Mouse (Mus musculus): ENCODE measurements around the gene Rarres2.

Rarres2 gene

DNA sequence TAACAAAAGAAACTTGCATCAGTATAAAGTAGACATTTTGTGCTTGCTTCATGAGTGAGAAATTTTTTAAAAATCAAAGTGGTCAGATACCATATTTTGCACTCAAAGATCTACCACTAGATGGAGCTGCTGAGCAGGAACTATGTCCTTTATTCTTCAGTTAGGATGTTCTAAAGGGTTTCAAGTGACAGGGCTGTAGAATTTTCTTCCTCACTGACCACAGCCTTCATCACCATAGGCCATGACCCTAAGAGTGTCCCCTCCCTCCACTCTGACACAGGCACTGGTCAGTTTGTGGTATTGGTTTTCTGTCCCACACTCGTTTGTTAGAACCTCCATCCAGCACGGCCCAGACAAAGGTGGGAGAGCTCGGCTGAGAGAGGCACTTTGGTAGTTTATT, 9.4 kb upstream of the Rarres2 start:
- in situ Hi-C loops (cut with MboI, MseI) = no loop called here

DNA sequence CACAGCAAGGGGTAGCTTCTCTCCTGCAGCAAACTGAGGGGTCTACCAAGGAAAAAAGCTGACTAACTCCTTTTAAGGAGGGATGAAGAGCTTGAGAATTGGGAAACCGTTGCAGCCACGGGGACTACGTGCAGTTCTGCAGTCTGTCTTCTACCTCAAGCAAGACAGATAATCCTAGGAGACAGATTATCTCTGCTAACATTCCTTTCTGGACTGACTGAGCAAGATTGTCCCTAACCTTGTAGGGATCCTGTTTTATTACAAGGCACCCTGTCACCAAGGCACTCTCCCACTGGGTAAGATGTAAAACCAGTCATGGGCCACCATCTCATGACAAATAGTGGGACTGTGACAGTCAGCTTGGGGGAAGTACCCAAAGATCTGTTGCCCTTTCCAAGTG, 8.7 kb upstream of the Rarres2 start:
- in situ Hi-C loops (cut with MboI, MseI) = no loop called here

DNA sequence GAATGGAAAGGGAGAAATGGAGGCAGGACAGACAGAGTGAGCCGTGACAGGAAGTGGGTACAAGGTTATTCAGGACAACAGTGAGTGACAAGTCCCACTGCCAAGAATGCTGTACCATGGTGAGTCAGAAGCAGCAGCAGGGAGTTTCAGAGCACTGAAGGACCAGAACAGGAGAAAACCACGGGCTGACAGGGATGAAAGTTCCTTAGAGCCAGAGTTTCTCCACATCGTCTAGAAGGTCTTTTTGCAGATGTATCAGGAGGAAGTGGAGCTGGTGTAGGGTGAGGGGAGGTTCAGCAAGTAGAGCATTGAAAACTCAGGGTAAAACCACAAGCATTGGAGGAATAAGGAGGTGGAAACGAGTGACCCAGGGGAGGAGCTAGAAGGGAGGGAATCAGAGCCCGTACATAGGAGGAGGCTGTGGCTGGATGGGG, 6.6 kb upstream of the Rarres2 start:
- in situ Hi-C loops (cut with MboI, MseI) = no loop called here

DNA sequence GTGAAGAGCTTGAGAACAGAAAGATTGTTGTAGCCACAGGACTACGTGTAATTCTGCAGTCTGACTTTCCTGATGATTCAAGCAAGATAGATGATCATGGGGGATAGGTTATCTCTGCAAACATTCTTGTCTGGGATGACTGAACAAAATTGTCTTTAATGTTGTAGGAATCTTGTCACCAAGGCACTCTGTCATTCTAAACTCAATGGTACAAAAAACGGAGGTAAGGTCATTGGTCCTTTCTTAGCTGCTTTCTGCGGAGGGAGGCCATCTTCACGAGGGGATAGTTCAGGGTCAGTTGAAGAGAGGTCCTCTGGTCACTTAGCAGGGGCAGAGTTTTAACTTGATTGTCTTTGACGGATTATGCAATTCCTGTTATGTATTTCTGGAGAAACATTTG, 6.1 kb upstream of the Rarres2 start:
- in situ Hi-C loops (cut with MboI, MseI) = no loop called here

DNA sequence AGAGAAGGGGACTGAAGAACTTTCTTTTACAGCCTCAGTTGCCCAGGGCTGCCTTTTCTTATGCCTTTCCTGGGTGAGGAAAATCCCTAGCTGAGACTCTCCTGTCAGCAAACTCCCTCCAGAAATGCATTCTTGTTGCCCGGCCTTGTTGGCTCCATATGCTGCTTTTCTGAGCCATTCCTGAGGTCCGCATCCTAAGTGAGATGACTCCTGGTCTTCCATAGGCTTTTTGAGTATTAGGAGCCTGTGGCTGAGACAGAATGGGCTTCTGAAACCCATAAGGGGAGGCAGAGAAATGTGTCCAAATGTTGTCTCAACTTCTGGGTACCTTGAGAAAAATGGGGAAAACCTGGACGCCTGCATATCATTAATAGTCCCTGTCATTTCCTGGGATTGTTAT, 1.4 kb upstream of the Rarres2 start:
- in situ Hi-C loops (cut with MboI, MseI) = no loop called here

DNA sequence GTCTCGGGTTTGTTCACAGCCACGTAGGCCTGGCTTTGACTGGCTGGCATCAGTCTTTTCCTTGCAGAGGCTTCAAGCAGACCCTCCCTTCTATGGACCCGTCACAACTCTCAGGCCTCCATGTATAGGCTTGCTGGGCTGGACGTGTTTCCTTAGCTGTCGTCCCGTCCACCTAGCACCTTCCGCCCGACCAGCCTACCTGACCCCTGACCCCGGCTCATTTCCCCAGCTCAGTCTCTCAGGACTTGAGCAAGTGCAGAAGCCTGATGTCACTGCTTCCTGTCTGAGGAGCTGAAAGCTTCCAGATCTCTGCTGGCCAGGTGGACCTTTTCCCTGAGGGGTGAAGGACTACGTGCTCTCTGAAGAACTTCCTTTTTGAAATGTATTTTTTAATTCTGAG, 691 bp upstream of the Rarres2 start:
- in situ Hi-C loops (cut with MboI, MseI) = no loop called here

DNA sequence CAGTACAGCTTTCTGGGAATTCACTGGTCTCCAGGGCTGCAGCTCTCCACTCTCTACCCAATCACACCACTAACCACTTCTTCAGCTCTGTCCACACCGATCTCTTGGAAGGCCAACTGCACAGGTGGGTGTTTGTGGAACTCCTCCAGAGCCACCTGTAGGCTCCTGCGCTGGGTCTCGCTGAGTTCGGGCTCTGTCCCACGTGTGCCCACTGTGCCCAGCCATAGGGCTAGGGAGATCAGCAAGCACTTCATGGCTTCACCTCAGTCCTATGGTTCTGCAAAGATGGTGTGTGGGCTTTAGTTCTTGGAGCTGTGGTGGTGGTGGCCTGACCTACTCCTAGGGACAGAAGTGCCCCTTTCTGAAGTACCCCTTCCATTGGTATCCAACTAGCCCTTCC, 575 bp downstream of the Rarres2 start:
- in situ Hi-C loops (cut with MboI, MseI) = no loop called here

DNA sequence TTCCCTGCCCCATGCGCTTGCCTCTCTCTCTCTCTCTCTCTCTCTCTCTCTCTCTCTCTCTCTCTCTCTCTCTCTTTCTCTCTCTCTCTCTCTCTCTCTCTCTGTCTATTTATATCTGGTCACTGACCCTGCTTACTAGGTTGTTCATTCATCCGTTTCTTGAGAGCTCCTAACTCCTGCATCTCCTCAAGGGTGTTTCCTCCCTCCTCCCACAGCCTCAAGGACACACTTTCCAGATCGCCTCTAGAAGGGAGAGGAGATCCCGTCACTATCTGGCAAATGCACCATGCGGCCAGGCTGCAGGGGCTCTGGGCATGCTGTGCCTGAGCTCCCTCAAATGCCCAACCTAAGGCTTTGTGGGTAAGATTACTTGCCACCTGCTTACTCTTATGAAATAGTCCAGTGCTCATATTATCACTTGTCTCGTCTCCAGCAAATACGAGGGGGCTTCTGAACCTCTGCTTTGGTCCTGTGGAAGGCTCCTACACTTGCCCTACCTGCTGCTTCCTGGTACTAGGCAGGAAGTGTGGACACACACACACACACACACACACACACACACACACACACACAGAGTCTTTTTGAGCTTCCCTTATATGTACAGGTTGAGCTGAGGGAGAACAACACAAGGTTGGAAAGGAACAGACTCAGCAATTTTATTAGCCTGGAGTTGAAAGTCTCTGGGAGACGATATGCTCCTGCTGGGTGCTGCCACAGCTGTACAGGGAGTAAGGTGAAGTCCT, 3.4 kb downstream of the Rarres2 start:
- in situ Hi-C loops (cut with MboI, MseI) = no loop called here

DNA sequence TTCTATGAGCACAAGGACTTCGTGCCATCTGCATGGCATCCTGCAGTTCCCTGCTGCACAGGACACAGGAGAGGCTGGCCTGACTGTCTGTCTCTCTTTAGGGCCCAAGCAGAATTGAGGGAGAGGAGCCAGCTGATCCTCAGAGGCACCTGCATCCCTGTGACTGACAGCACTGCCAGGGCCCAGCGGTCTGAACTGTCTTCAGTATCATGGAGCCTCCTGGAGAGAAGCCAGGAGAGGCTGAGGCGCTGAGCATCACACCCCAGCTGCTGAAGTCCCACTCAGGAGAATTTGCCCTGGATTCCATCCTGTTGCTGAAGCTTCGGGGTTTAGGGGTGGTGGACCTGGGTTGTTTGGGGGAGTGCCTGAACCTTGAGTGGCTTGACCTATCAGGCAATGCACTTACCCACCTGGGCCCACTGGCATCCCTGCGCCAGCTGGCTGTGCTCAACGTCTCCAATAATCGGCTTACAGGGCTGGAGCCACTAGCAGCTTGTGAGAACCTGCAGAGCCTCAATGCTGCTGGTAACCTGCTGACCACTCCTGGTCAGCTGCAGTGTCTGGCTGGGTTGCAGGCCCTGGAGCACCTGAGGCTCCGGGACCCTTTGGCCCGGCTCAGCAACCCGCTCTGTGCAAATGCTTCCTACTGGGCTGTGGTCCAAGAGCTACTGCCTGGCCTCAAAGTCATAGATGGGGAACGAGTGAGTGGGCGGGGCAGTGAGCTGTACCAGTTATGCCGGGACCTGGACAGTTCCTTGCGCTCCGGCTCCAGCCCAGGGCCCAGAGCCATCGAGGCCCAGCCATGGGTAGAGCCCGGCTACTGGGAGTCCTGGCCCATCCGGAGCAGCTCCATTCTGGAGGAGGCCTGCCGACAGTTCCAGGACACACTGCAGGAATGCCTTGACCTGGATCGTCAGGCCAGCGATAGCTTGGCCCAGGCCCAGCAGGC, 4.3 kb downstream of the Rarres2 start:
- in situ Hi-C loops (cut with MboI, MseI) = no loop called here

DNA sequence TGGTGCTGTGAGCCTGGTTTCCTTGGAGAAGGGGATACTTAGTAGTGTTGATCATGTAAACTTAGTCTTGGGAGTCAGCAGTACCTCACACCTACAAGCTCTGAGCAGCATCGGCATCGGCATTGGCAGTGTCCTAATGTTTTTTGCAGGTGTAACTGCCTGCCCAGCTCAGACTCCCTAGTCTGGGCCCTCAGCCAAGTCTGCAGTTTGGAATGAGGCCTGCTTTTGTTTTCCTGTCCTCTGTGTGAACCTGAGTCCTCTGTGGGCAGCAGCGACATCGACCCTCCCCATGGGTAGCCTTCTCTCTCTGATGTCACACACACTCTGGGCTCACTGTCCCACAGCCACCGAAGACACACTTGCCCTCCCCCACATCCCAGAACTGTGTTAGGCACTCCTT, 6.3 kb downstream of the Rarres2 start:
- in situ Hi-C loops (cut with MboI, MseI) = no loop called here

DNA sequence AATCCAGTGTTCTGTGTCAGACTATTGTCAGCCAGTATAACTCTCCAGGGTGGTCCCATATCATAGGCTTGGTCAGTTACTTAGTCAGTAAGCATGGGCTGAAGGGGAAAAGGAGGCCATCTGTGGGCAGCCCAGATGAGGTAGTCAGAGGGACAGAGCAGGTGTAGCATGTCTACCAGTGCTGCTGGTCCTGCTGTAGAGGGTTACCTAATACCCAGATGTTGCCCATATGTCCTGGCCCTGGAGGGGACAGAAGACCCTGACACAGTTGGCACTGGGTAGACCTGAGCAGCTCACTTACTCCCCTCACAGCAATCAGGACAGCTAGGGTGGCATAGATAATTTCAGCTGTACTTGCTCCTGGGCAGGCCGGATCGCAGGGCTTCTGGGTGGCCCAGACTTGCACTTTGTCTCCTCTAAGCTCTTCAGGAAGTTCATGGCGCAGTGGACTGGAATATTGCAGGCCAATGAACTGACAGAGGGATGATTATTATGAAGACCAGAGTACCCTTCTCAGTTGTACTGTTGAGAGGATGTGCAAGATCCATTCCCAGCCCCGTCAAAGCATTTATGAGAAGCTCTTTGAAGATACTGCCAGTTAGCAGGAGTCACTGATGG, 6.8 kb downstream of the Rarres2 start:
- in situ Hi-C loops (cut with MboI, MseI) = no loop called here

DNA sequence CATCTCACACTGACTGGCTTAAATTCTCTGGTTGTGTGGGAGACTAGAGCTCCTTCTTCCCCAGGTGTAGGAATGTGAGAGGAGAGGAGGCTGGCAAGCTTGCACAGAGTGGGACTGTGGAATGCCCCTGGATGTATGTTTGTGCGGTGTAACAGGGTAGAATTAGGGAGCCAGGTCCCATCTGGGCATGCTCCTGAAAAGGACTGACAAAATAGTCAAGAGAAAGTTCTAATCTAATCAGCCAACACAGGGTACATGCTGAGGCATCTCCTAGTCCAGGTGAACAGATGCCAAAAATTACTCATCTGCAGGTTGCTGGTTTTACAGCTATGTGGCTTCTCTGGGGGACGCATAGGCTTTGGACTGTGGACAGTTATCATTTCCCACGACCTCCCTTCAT, 16.6 kb downstream of the Rarres2 start:
- in situ Hi-C loops (cut with MboI, MseI) = loop anchor here in 1 of 2 experiments (5.0 kb wide), 1 partner anchor 46 kb away; the partner anchor contains the start of gene Zfp775

DNA sequence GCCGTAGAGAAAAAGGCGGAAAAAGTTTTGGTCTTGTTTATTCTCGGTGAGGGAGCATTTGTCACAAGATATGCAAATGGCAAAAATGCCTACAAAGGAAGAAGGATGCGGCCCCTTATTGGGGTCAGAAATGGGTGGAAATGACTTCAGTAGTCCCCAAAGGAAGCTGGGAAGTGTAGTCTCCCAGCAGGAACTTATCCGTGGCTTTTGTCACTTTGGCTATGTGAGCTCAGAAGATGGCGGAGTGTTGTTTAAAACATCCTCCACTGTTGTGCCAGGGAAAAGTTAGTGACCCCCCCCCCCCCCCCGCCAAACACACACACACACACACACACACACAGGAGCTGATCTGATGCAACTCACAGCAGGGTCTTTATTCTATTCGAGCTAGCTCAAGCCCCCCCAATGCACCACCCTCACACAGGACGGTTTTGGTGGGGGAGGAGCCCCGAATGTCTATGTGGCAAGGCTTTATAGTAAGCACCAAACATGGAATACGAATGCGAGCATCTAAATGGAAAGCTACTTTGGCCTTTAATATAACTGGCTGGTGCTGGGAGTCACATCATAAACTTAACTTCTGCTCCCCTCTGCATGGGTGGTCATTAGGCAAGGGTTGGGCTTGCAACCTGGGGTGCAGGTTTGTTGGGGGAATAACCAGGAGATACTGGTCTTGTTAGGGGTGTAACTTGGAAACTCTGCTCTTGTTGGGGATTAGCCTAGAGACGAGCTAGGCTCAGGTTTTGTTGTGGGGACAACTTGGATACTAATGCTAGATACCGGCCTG, 17.3 kb downstream of the Rarres2 start:
- in situ Hi-C loops (cut with MboI, MseI) = loop anchor here in 1 of 2 experiments (5.0 kb wide), 1 partner anchor 47 kb away; the partner anchor contains the start of gene Zfp775

DNA sequence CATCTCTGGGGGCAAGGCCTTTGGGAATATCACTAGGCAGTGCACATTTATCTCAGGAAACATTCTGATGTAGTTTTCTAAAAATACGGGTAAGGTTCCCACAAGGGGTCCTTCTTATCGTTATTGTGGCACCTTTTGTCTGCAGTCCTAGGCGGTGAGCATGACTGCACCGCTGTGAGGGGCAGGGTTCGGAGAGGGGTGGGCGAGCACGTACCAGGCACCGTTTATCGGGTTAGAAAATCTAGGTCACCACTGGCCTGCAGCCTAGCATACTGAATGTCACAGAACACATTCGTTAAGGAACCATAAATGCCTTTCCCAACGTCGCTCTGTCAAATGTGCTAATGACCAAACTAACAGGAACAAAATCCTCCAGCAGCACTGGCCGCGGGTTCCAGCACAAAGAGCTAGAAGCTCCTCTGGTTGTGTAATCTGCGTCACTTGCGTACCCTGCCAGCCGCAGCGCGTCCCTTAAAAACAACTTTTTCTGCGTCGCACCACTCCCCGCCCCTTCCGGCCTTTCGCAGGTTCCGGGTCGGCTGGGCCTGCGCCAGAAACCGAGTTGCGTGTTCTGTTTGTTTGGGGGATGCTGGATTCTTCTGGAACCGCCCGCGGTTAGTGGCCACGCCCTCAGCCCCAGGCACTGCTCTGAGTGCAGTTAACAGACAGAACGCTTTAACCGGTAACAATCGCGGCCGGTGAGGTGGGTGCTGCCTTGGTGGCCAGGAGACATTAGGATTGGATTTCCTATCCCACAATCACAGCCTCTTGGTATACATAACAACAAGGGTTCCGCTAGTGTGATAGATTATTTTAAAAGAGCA, 18.1 kb downstream of the Rarres2 start, which contains the start of gene Lrrc61:
Gene Lrrc61, plus strand, starts transcription at position 517 of the 824 bp plus-strand sequence.
- in situ Hi-C loops (cut with MboI, MseI) = loop anchor here in 1 of 2 experiments (5.0 kb wide), 1 partner anchor 48 kb away; the partner anchor contains the start of gene Zfp775

DNA sequence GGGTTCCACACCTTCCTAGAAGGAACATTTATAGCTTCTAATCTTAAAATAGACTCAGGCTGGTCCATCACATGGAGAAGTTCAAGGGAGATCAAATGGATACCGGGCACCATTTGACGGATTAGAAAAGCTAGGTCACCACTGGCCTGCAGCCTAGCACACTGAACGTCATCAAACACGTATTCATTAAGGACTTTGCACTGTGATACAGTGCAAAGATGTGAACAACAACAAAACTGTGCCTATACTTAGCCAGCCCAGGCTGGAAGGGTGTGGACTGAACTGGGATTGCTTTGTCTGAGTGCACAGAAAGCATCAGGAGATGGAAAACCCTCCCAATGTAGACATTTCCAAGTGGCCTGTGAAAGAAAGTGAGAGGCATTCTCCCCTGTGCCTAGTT, 18.8 kb downstream of the Rarres2 start:
- in situ Hi-C loops (cut with MboI, MseI) = no loop called here

DNA sequence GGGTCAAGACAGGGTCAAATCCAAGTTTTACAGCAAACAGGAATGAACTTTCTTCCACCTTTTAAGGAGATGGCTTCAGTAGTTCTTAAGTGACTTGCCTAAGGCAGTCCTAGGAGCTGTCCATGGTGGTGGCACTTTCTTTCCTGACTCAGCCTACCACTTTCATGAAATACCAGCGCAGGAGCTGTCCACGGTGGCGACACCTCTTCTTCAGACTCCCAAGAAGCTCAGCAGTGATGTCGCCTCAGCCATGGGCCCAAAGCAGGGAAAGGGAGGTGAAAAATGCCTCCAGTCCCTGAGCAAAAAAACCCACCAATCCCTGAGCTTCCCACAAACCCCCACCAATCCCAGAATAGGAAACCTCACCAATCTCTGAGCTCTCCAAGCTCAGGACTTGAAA, 19.7 kb downstream of the Rarres2 start:
- in situ Hi-C loops (cut with MboI, MseI) = no loop called here

DNA sequence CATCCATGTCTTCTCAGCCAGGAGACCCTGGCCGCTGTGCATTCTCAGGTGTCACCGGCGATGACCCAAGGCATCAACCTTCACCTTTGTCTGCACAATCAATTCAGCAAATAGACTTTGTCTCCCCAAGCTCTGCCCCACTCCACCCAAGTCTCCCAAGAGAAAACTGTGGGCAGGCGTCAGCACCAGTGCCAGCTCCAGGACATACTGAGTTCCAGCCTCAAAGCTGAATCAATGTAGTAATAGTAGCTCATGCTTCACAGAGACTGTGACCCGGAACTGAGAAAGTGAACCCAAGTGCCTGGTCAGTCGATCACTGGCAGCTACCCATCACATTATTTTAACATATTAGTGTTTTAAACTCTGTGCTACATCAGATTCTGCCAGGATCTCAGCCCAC, 24.3 kb downstream of the Rarres2 start:
- in situ Hi-C loops (cut with MboI, MseI) = no loop called here

DNA sequence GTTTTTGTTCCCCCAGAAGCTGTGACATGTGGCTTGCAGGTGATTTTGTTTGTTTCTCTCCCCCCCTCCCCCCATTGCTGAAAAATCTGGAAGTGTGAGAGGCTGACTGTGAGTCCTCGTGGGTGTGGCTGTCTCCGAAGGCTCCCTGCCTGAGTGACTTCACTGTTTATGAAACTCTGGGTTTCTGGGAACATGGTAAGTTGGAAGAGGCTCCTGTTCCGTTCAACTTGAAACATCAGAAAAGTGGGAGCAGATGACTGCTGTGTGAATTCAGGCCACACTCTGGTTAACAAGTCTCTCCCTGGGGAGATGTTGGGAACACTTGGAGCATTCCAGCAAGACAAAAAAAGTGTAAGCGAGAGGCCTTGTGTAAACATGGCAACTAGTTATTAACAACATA, 25.7 kb downstream of the Rarres2 start:
- in situ Hi-C loops (cut with MboI, MseI) = no loop called here

DNA sequence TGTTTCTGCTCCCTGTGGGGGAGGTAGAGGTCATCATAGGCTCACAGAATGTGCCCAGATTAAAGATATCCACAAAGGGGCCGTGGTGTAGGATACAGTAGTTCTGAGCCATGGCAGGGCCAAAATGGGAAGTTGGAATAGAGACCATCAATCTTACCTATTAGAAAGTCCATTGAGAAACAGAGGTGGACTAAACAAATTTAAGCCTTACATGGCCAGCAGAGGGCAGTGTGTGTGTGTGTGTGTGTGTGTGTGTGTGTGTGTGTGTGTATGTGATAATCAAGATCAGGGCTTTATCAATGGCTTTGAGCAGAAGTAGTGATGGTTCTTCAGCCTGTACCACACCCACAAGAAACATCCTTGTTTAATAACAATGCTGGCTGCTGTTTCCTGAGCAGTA, 26.3 kb downstream of the Rarres2 start:
- in situ Hi-C loops (cut with MboI, MseI) = no loop called here

DNA sequence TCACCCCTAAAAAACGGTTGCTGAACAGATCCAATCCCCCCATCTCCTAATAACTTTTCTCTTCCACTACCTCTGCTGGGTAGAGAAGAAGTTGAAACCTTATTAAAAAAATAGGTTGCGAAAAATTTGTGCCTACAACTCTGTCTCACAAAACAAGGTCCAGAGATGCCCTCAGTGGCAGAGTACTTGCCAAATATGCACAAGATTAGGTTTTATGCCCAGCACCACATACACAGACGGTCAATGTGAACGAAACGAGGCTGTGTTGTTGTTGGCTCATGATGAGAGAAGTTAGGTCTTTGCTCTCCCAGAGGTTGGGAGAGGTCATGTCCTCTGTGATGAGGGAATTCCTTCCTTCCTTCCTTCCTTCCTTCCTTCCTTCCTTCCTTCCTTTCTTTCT, 27.3 kb downstream of the Rarres2 start:
- in situ Hi-C loops (cut with MboI, MseI) = no loop called here
